Mouse (Mus musculus) lung, adult 2 months (tissue): ENCODE data around the gene Fdx1.

ENCODE experiments used
- CTCF ChIP-seq: fragments of 200-500 bp; IDR thresholded peaks from 2 replicates; pipeline ENCODE4 v1.5.1; 2011; ENCODE audit warnings: mild to moderate bottlenecking, low read length, control low read depth; ENCODE audit not compliant: insufficient read depth
- POLR2A ChIP-seq: fragments of 200-500 bp; IDR thresholded peaks from 2 replicates; pipeline ENCODE4 v1.6.1; 2011; ENCODE audit warnings: low read depth, mild to moderate bottlenecking, control low read depth, low read length, borderline replicate concordance; ENCODE audit errors: extremely low read depth

DNA sequence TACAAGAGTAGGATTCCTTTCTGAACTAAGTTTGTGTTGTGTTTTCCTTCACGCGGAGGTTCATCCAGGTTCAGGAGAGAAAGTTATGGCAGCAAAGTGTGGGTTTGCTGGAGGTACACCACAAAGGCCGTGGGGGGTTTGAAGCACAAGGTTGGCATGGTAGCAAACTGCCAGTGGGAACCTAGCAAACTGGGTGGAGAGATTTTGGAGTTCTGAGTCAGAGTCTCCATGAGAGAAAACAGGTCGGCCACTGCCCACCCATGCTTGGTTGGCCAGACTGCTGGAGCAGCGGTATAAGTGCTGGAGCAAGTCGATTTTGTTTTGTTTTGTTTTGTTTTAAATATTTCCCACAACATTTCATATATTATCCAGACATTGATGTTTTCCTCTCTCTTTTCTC, 15.9 kb upstream of the Fdx1 start:
- TF ChIP-seq CTCF (no peak), POLR2A (no peak)
